Mouse (Mus musculus): Measurements from ENCODE around the gene Fam107b. TPM values are rescaled to one million over a fixed set of nuclear protein-coding genes. Genes with fewer than 3 reads are reported as not detected.

The Fam107b gene
- polyA plus RNA-seq (2017; shearing (Covaris generic)): 476 TPM

GRCm38 (mm10) chr2:3570186-3570585, at the start of gene Fam107b:
TSS of gene Fam107b (plus strand) at chr2:3570488.

Other genes starting within 250 kb of the Fam107b start
- 24.5 TPM for gene Rpp38, start 237.8 kb upstream of the Fam107b start, polyA plus RNA-seq (2017; shearing (Covaris generic))
- not detected for gene Acbd7, start 234.3 kb upstream of the Fam107b start, polyA plus RNA-seq (2017; shearing (Covaris generic))
- gene Olah, start 173.3 kb upstream of the Fam107b start, polyA plus RNA-seq (2017; shearing (Covaris generic)): not detected
- gene Meig1, start 147.8 kb upstream of the Fam107b start, polyA plus RNA-seq (2017; shearing (Covaris generic)): not detected
- 21.2 TPM for gene Dclre1c, start 146.4 kb upstream of the Fam107b start, polyA plus RNA-seq (2017; shearing (Covaris generic))
- 0.89 TPM for gene Suv39h2, start 95.5 kb upstream of the Fam107b start, polyA plus RNA-seq (2017; shearing (Covaris generic))
- gene Gm45902, start 57.7 kb upstream of the Fam107b start, polyA plus RNA-seq (2017; shearing (Covaris generic)): 7.6 TPM
- gene Hspa14, start 57.7 kb upstream of the Fam107b start, polyA plus RNA-seq (2017; shearing (Covaris generic)): 125 TPM
- 0.26 TPM for gene Cdnf, start 57.5 kb upstream of the Fam107b start, polyA plus RNA-seq (2017; shearing (Covaris generic))

Measured in inflammation-experienced regulatory T-cells, adult 16 weeks (primary cell).